Mouse (Mus musculus) right cerebral cortex, postnatal 14 days (tissue): ENCODE results near the gene Acnat1.
"Not testable (repeated sequence)": the region's sequence is repeated elsewhere in the genome, so short reads cannot be mapped to it uniquely, and the experiment has no call there.

ENCODE experiments used
- DNase-seq: peaks from one replicate; pipeline ENCODE4 v3.0.0; 2022

Gene Acnat1

DNA sequence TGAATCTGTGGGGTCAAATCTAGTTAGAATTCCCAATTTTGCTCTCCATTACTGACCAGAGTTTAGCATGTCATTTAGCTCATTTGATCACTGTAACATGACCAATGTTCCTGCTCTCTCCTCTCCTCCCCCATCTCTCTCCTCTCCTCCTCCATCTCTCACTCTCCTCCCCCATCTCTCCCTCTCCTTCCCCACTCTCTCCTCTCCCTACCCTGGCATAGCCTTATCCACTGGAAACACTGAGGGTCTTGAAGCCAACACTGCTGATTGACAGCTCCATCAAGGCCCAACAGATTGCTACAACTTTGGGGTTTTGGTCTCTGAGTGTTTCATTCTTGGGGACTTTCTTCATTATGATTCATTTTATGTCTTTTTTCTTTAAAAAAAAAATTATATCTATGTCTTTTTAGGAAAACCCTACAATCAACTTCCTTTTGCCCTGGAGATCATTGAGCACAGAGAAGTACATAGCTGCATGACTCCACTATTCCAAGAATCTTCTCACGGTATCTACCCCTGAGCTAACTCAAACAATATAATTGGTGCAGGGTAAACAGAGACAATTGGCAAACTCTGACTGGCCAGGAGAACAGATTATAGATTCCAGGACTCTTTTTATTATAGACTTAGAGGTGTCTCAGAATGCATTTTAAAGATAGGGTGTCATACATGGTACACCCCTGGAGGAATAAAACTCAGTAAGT is 21.7 kb downstream of the Acnat1 start:
- no peak for DNase-seq

DNA sequence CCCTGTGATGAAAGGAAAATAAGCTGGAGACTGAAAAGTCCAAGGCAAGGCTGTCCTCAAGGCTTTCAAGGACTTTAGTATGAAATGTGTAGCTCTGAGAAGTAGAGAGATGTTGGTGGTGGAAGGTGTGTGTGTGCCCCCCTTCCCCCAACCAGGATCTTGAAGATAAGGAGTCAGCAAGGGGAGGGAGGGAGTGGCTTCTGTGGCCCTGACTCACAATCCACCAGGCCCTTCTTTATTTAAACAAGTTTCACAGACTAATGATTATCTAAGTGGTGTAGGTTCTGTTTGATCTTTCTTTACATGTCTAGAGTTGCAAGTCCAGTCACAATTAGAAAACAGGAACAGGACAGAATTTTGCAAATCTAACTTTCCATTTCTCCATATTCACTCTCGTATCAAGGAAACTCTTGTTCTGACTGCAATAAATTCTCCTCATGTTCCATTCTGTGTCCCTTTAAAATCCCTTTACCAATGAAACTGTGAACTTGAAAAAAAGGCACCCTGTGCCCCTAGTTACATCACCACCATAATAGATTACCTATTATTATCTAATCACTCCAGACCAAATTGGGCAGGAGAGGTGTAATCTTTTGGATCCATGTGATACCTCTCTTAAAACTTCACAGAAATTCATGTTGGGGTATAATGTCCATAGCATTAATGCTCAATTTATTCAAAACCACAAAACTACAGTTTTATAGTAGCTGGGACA is 22.4 kb downstream of the Acnat1 start:
- not testable (repeated sequence) for DNase-seq

DNA sequence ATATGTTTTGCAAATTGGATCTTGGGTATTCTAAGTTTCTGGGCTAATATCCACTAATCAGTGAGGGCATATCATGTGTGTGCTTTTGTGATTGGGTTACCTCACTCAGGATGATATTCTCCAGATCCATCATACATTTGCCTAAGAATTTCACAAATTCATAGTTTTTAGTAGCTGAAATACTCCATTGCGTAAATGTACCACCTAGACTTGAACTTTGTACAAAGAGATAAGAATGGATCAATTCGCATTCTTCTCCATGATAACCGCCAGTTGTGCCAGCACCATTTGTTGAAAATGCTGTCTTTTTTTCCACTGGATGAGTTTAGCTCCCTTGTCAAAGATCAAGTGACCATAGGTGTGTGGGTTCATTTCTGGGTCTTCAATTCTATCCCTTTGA is 36.7 kb downstream of the Acnat1 start:
- not testable (repeated sequence) for DNase-seq

DNA sequence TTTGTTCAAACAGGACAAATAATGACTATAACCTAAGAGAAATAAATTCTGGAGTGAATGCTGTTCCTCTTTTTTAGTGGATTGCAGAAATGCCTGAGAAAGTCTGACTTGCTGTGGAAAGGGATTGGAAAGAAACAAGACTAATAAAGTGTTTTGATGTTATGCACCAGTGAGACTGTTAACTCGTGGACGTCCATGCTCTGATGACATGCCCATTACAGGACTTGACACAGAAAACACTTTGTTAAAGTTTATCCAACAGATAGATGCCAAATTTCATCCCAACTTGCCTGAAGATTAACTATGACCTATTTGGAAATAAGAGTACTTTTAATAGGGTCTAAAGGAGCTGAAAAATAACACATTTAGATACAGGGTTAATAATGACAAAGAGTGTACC is 63.6 kb downstream of the Acnat1 start:
- not testable (repeated sequence) for DNase-seq

DNA sequence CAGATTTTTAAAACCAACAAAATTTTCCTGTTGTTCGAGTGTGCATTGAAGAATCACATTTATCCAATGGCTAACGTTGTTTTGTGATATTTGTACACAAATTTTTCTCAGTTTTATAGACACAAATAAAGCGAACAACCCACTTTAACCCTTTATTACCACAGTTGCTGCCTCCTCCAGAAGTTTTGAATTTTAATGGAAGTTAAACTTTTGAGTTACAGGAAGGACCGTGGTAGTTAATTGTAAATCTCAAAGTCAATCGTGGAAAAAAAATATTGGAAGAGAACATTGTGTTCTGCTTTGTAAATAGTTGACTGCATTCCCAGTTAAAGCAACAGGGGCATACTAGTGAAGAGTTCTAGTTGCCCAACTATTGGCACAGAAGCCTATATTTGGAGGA is 65.8 kb downstream of the Acnat1 start, which contains the start of gene Acnat2:
Gene Acnat2, minus strand, starts transcription at position 195 of the 400 bp plus-strand sequence.
- DNase-seq, result not testable (repeated sequence)
